Mouse (Mus musculus) small intestine, adult 2 months (tissue): ENCODE measurements around the gene Gm17018.

Experiments
- CTCF ChIP-seq: fragments of 200-500 bp; IDR thresholded peaks from 2 replicates; pipeline ENCODE4 v1.5.1; 2012; ENCODE audit warnings: low read depth, mild to moderate bottlenecking, control low read depth, inconsistent platforms, low read length, moderate library complexity, mixed read lengths; ENCODE audit not compliant: insufficient replicate concordance, insufficient read length; ENCODE audit errors: extremely low read depth
- POLR2A ChIP-seq: fragments of 200-500 bp; IDR thresholded peaks from 2 replicates; pipeline ENCODE4 v1.6.1; 2012; ENCODE audit warnings: low read depth, mild to moderate bottlenecking, control low read depth, inconsistent platforms, low read length, moderate library complexity

DNA sequence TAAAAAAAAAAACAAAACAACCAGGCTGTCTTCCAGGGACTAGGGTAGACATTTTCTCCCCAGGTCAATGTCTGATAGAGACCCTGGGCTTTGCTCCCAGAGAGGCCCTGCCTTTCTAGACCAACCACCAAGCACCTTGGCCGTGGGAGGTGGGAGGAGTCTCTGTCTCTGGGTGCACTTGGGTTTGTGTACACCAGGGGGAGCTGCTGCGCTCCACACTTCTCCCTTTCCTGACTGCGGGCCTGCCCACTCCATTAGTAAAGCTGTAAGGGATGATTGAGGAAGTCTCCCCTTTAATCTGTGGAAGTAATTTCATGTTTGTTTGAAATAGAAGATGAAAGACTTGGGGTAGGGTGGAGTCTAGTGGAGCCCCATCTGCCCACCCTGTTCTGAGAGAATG is 20.8 kb downstream of the Gm17018 start:
- TF ChIP-seq CTCF (peak; percentile 50; the same call in 1 of the 2 replicates), POLR2A (no peak)
